Mouse (Mus musculus) kidney, adult 2 months (tissue): ENCODE results near the gene Slc16a13.

Source experiments
- CTCF ChIP-seq: fragments of 200-500 bp; conservative IDR thresholded peaks from 2 replicates; pipeline ENCODE4 v1.5.1; 2011; ENCODE audit warnings: low read depth, mild to moderate bottlenecking, control low read depth, low read length, moderate library complexity, mixed read lengths; ENCODE audit not compliant: insufficient read depth, insufficient read length
- POLR2A ChIP-seq: fragments of 200-500 bp; IDR thresholded peaks from one replicate; pipeline ENCODE4 v1.6.1; 2011; ENCODE audit warnings: low read depth, low read length, control low read depth

- TF ChIP-seq CTCF (no peak), POLR2A (peak; percentile 82)
Measured at GRCm38 (mm10) chr11:70239541-70240279, 18.8 kb upstream of the Slc16a13 start, which contains the start of the genes Gm21988 and Rnasek.
